ENCODE assay signal across 7 mouse cellular contexts in genomic region chr4:45084021-45084894, GRCm38 (mm10). TPM values are rescaled to one million over a fixed set of nuclear protein-coding genes. Genes with fewer than 3 reads are reported as not detected.
A peak's percentile ranks its signal among the peaks of the same experiment; 100 is the strongest.
DNase-seq lines count a peak whose midpoint lies in the region; ATAC-seq and TF ChIP-seq lines count a peak whose summit lies in the region.

Fbxo10 (minus strand) TSS chr4:45084604.

- peak within 1 kb of the TSS; percentile 97 for H3K4me2 ChIP-seq in intestine, postnatal 0 days (replicated peaks; ENCODE audit: low read depth)
- peak within 1 kb of the TSS; percentile 64 for H3K4me2 ChIP-seq in limb, embryonic 11.5 days (ENCODE audit: low read depth, severe bottlenecking)
- peak within 1 kb of the TSS; percentile 68 for H3K4me2 ChIP-seq in midbrain, embryonic 14.5 days (ENCODE audit: low read length)

- no peak for TF ChIP-seq CTCF in intestine, postnatal 0 days (IDR thresholded peaks at IDR 0.05; ENCODE audit: low read depth)

- H3K9ac ChIP-seq in intestine, postnatal 0 days (ENCODE audit: low read depth, low read length) = peak within 1 kb of the TSS; percentile 72
- peak within 1 kb of the TSS; percentile 91 for H3K9ac ChIP-seq in limb, embryonic 11.5 days (ENCODE audit: low read length)
- H3K9ac ChIP-seq in midbrain, embryonic 14.5 days (replicated peaks; ENCODE audit: low read length) = peak within 1 kb of the TSS; percentile 90

- DNase-seq in adrenal gland, postnatal 10 days = peak; percentile 97
- peak; percentile 93 for DNase-seq in embryo, embryonic 9.5 days (ENCODE audit: extremely low spot score)
- no peak for DNase-seq in gonadal fat pad, adult 2 months (ENCODE audit: low read depth)
- peak; percentile 96 for DNase-seq in limb, embryonic 11.5 days (ENCODE audit: low spot score)
- DNase-seq in midbrain, embryonic 14.5 days = peak; percentile 97
- DNase-seq in spleen, adult 18-20 months = peak; percentile 83 to 92

- WGBS in intestine, postnatal 0 days = under 1% methylated on average over 77 of the region's 77 CpGs
- under 1% methylated on average over 74 of the region's 77 CpGs for WGBS in limb, embryonic 11.5 days
- under 1% methylated on average over 77 of the region's 77 CpGs for WGBS in midbrain, embryonic 14.5 days

- no peaks in the 10 kb centered on the region for H3K9me3 ChIP-seq in intestine, postnatal 0 days (ENCODE audit: control insufficient read depth)
- H3K9me3 ChIP-seq in limb, embryonic 11.5 days (ENCODE audit: control insufficient read depth, low read length) = no peaks in the 10 kb centered on the region
- H3K9me3 ChIP-seq in midbrain, embryonic 14.5 days (ENCODE audit: control insufficient read depth, low read length) = no peaks in the 10 kb centered on the region

- ATAC-seq in intestine, postnatal 0 days = peak; percentile 92
- peak; percentile 91 for ATAC-seq in limb, embryonic 11.5 days (ENCODE audit: insufficient number of reproducible peaks, low FRiP score, low TSS enrichment, low read depth)
- ATAC-seq in midbrain, embryonic 14.5 days (ENCODE audit: low FRiP score, low TSS enrichment) = peak; percentile 90

- H3K27me3 ChIP-seq in intestine, postnatal 0 days (replicated peaks; ENCODE audit: control insufficient read depth, insufficient read depth, low read length) = no peaks in the 10 kb centered on the region
- H3K27me3 ChIP-seq in limb, embryonic 11.5 days (ENCODE audit: control insufficient read depth, insufficient read depth, low read length) = no peaks in the 10 kb centered on the region
- no peaks in the 10 kb centered on the region for H3K27me3 ChIP-seq in midbrain, embryonic 14.5 days (ENCODE audit: control insufficient read depth, insufficient read depth, low read length)

- no peaks in the 10 kb centered on the region for H3K36me3 ChIP-seq in intestine, postnatal 0 days (ENCODE audit: control insufficient read depth, insufficient read depth)
- H3K36me3 ChIP-seq in limb, embryonic 11.5 days (ENCODE audit: control insufficient read depth, insufficient read depth, low read length) = no peaks in the 10 kb centered on the region
- H3K36me3 ChIP-seq in midbrain, embryonic 14.5 days (ENCODE audit: control insufficient read depth, insufficient read depth, low read length) = no peaks in the 10 kb centered on the region

- peak within 1 kb of the TSS; percentile 60 for H3K27ac ChIP-seq in intestine, postnatal 0 days (ENCODE audit: low read depth, low read length)
- no peak within 1 kb of the TSS; the same call in 1 of the 2 replicates for H3K27ac ChIP-seq in limb, embryonic 11.5 days (replicated peaks; ENCODE audit: low read depth, low read length)
- peak within 1 kb of the TSS; percentile 85 for H3K27ac ChIP-seq in midbrain, embryonic 14.5 days (replicated peaks; ENCODE audit: low read depth, low read length)

- peak within 1 kb of the TSS; percentile 85 for H3K4me3 ChIP-seq in intestine, postnatal 0 days (ENCODE audit: low read depth, low read length)
- H3K4me3 ChIP-seq in limb, embryonic 11.5 days (ENCODE audit: low read depth, low read length) = peak within 1 kb of the TSS; percentile 87
- H3K4me3 ChIP-seq in midbrain, embryonic 14.5 days (replicated peaks; ENCODE audit: low read depth, low read length) = peak within 1 kb of the TSS; percentile 86

- H3K4me1 ChIP-seq in intestine, postnatal 0 days (replicated peaks; ENCODE audit: control insufficient read depth, insufficient read depth, low read length) = no peaks in the 10 kb centered on the region
- H3K4me1 ChIP-seq in limb, embryonic 11.5 days (ENCODE audit: control insufficient read depth, insufficient read depth, low read length) = peaks cover 4% of the 10 kb centered on the region
- peaks cover 13% of the 10 kb centered on the region; the same call in 1 of the 2 replicates for H3K4me1 ChIP-seq in midbrain, embryonic 14.5 days (ENCODE audit: control insufficient read depth, insufficient read depth, low read length)

RNA-seq across cellular contexts. Expression of gene Fbxo10, which starts in this region (rescaled TPM):
- total RNA-seq in adrenal gland, postnatal 10 days (2021) = 1 to 10 TPM; 8.9 to 9.6 TPM
- polyA plus RNA-seq in gonadal fat pad, adult 2 months (2012; rRNA removed) = 58.8 and 59.6 TPM in 2 replicates
- polyA plus RNA-seq in intestine, postnatal 0 days (2015; fragmentation: Nextera tagmentation; extraction: Ambion mirVana) = 2.4 and 2.6 TPM in 2 replicates
- polyA plus RNA-seq in limb, embryonic 11.5 days (2014; fragmentation: Nextera tagmentation; extraction: Ambion mirVana) = 9.1 and 10.2 TPM in 2 replicates
- polyA plus RNA-seq in midbrain, embryonic 14.5 days (2014; fragmentation: Nextera tagmentation; extraction: Ambion mirVana) = 10.5 and 11.2 TPM in 2 replicates
